Mouse (Mus musculus) embryonic facial prominence, embryonic 14.5 days (tissue): ENCODE measurements around the gene Nppa. TPM values are rescaled to one million over a fixed set of nuclear protein-coding genes. Genes with fewer than 3 reads are reported as not detected.

Source experiments
- ATAC-seq: fragments of 200-750 bp; cut with Nextera tagmentation; 2 replicates; pipeline ENCODE4 v1.8.0; 2017; ENCODE audit warnings: low read depth, moderate number of reproducible peaks, moderate TSS enrichment
- DNase-seq: peaks from one replicate; pipeline ENCODE4 v3.0.0-alpha.2; 2015; ENCODE audit warnings: low spot score
- H3K27ac ChIP-seq: fragments of 300-500 bp; sonication (generic); replicated peaks from 2 replicates; pipeline ENCODE4 v1.5.1; 2014; ENCODE audit warnings: low read depth, mild to moderate bottlenecking, low read length, moderate library complexity
- H3K27me3 ChIP-seq: fragments of 300-500 bp; sonication (generic); replicated peaks from 2 replicates; pipeline ENCODE4 v1.6.1; 2014; ENCODE audit warnings: low read length; ENCODE audit not compliant: control insufficient read depth, insufficient read depth
- H3K36me3 ChIP-seq: fragments of 300-500 bp; sonication (generic); 2 replicates; pipeline ENCODE4 v1.6.1; 2014; ENCODE audit warnings: low read length, mixed read lengths; ENCODE audit not compliant: control insufficient read depth, insufficient read depth
- H3K4me1 ChIP-seq: fragments of 300-500 bp; sonication (generic); 2 replicates; pipeline ENCODE4 v1.6.1; 2014; ENCODE audit warnings: antibody characterized with exemption, low read length; ENCODE audit not compliant: control insufficient read depth, insufficient read depth
- H3K4me2 ChIP-seq: fragments of 300-500 bp; sonication (generic); 2 replicates; pipeline ENCODE4 v1.6.1; 2014; ENCODE audit warnings: low read depth, mild to moderate bottlenecking, low read length, moderate library complexity, mixed read lengths
- H3K4me3 ChIP-seq: fragments of 300-500 bp; sonication (generic); 2 replicates; pipeline ENCODE4 v1.5.1; 2014; ENCODE audit warnings: low read depth, mild to moderate bottlenecking, low read length
- H3K9ac ChIP-seq: fragments of 300-500 bp; sonication (generic); 2 replicates; pipeline ENCODE4 v1.6.1; 2014; ENCODE audit warnings: low read depth, mild to moderate bottlenecking, low read length, moderate library complexity, mixed read lengths
- H3K9me3 ChIP-seq: fragments of 300-500 bp; sonication (generic); 2 replicates; pipeline ENCODE4 v1.6.1; 2016; ENCODE audit warnings: low read length; ENCODE audit not compliant: control insufficient read depth
- WGBS: fragments of 180-500 bp; shearing (Covaris S2); extraction: QIAGEN DNeasy Blood & Tissue Kit; methylation state at CpG from one replicate; pipeline ENCODE4 v1.1.7; 2014; 5-methylcytosine and 5-hydroxymethylcytosine counted together
- polyA plus RNA-seq: library from polyadenylated mRNA; unstranded; fragments of >200 nt; fragmentation: Nextera tagmentation; extraction: Ambion mirVana; gene quantifications from 2 replicates; pipeline ENCODE4 v1.2.1, GENCODE M21; 2014

Gene Nppa
- polyA plus RNA-seq, 1 experiment from 2014 or later: not detected

- peaks cover 95% of the 10 kb centered on the region for H3K36me3 ChIP-seq
- H3K9me3 ChIP-seq: no peaks in the 10 kb centered on the region
- no peaks in the 10 kb centered on the region for H3K27me3 ChIP-seq
- no peak overlapping the region for H3K4me3 ChIP-seq
- no peak for DNase-seq
- WGBS: 94% methylated on average over 11 of the region's 13 CpGs
- H3K4me2 ChIP-seq: no peak overlapping the region
- no peak overlapping the region for H3K9ac ChIP-seq
- no peak overlapping the region for H3K27ac ChIP-seq
- H3K4me1 ChIP-seq: no peaks in the 10 kb centered on the region
- no peak for ATAC-seq
Measured at GRCm38 (mm10) chr4:148051046-148051776, 50.7 kb downstream of the Nppa start.

Other genes starting within 250 kb of the Nppa start
- 7.4 and 8.3 TPM in 2 replicates for gene Zfp984, start 190.9 kb upstream of the Nppa start, polyA plus RNA-seq
- 4.6 and 6.9 TPM in 2 replicates for gene Zfp933, start 152.4 kb upstream of the Nppa start, polyA plus RNA-seq
- gene Miip, start 131.9 kb upstream of the Nppa start, polyA plus RNA-seq: 23.9 and 25.6 TPM in 2 replicates
- gene Fv1, start 131.7 kb upstream of the Nppa start, polyA plus RNA-seq: 5.2 and 5.5 TPM in 2 replicates
- gene Mfn2, start 96.0 kb upstream of the Nppa start, polyA plus RNA-seq: 37.0 and 37.5 TPM in 2 replicates
- gene Plod1, start 64.0 kb upstream of the Nppa start, polyA plus RNA-seq: 83.8 and 102 TPM in 2 replicates
- gene 2510039O18Rik, start 59.8 kb upstream of the Nppa start, polyA plus RNA-seq: 23.0 and 23.4 TPM in 2 replicates
- gene Nppb, start 14.9 kb upstream of the Nppa start, polyA plus RNA-seq: 0.28 TPM in 1 of 2 replicates, not detected in the other
- gene Clcn6, start 38.1 kb downstream of the Nppa start, polyA plus RNA-seq: 7.4 and 7.8 TPM in 2 replicates
- 20.3 and 21.4 TPM in 2 replicates for gene Mthfr, start 38.4 kb downstream of the Nppa start, polyA plus RNA-seq
- gene Agtrap, start 87.3 kb downstream of the Nppa start, polyA plus RNA-seq: 15.9 and 16.2 TPM in 2 replicates
- gene Mad2l2, start 129.7 kb downstream of the Nppa start, polyA plus RNA-seq: 51.1 and 59.8 TPM in 2 replicates
- gene Draxin, start 130.0 kb downstream of the Nppa start, polyA plus RNA-seq: 0.56 and 0.67 TPM in 2 replicates
- 13.8 and 15.3 TPM in 2 replicates for gene Fbxo6, start 151.4 kb downstream of the Nppa start, polyA plus RNA-seq
- gene Fbxo44, start 159.8 kb downstream of the Nppa start, polyA plus RNA-seq: 7.7 and 9.6 TPM in 2 replicates
- gene Fbxo2, start 159.9 kb downstream of the Nppa start, polyA plus RNA-seq: 5.4 and 7.9 TPM in 2 replicates